Mouse (Mus musculus) cerebellum, postnatal 4 days (tissue): ENCODE data around the gene Adgrv1.

Source experiments
- DNase-seq, 2 experiments: peaks; one replicate each; pipeline ENCODE4 v3.0.0; 2022; ENCODE audit warnings: low spot score in 2 of 2, mixed read lengths in 1 of 2

Gene Adgrv1

DNA sequence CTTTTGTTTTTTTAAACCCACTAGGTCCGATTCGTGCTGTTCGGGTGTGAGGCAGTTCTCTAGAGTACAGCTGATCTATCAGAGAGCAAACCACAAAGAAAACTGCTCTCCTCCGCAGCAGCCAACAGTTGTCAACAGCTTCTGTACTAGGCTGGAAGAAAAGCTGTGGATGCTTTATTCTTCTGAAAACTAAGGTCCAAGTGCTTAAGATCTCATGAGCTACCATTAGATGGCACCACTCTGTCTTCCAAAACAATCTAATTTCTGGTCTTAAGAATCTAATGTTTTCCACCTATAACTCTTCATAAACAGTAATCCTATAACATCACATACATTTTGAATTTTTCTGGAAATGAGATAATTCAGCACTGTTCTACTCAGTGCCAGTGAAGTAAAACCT, 22.6 kb downstream of the Adgrv1 start:
- DNase-seq, result no peak

DNA sequence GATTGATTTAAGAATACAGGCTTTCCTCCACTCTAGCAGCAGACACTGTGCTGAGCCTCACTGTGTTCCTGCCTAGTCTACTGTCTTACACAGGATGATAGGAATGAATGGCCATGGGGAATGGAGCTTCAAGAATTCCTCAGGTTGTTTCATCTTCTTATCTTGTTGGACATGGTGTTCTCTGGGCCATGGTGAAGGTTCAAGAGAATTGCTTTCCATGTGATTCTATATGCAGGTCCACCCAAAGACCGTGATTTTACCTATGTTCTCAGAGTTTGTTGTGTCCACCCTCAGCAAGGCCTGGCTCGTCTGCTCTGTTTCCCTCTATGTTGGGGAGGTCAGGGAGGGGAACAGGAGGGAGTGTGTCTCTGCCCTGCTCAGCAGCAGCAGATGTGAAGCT, 26.0 kb downstream of the Adgrv1 start:
- no peak for DNase-seq

DNA sequence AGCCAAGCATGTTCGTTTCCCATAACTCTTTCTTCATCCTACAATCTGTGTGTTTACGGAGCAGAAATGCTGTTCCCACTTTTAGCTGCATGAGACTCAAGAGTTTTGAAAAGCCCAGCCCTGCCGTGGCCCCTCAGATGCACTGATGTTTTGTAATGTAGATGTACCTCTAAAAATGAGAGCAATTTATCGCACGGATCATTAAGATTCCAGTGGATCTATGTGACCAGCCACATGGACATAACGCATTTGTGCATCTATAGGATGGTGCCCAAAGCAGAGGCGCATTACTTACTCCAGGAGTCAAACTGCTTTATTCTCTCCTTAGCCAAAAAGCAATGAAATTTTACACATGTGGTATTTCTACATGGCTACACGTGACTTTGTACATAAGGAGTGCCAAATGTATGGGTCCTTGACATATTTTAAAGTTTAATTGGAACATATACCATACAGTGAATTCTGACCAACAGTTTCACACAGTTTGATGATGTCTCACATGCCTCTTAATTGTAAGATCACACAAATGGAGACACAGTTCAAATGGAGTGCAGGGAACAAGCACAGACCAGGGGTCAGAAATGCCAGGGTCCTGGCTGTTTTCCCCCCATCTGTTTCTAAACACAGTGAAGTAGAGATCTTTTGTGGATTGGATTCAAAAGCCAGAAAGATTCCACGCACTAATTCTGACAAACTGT, 35.9 kb downstream of the Adgrv1 start:
- DNase-seq, result no peak

DNA sequence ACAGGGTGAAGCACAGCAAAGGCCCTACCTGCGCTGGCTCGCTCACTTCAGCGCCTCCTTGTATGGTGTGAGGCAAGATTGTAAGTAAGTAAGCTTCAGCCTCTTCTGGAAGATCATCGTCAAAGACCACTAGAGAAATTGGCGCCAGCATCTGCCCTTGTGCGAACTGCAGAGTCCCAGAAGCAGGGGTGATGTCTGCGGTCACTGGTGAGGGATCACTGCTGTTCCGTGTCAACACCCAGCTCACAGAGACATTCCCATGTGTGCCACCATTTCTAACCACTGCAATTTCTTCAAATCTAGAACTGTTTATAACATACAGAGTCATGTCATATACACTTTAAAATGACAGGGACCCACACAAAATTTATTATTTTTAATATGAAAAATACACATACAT, 54.3 kb downstream of the Adgrv1 start:
- no peak for DNase-seq

DNA sequence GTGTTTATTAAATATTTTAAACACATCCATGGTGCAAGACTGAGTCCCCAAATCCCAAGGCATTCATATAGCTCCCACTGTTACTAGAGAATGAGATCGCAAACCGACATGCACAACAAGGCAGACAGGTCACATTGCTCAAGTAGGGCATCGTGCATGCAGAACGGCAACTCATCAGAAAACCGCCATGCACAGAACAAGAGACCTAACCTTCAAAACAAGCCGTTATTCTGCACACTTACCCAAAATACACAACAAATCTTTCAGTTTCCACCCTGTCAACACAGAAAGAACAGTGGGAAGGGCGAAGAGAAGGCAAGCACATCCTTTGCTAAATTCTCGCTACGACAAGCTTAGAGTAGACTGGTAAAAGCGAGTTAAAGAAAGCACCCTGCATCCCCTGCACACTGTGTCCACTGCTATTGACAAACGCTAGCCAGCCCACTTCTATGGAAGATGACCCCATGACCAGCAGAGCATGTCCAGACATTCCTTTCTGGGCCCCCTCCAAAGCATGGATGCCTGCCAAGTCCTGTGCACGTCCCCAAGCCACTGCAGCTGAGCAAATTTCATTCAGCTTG, 62.6 kb downstream of the Adgrv1 start:
- DNase-seq, result peak; percentile 28 to 51

DNA sequence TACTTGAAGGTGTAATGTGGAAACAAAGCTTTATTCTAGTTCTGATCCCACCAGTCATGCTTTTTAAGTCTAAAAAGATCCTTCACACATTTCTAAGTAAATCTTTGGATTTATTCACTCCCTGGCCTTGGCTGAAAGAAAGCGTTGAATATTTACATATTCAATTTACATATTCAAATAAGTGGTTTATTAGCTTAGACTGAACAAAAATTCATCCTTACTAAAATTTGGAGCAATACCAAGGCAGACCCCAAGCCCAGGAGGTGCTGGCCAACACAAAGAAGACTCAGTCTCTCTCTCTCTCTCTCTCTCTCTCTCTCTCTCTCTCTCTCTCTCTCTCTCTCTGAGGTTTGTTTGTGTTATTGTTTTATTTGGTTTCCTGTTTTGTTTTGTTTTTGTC, 82.9 kb downstream of the Adgrv1 start:
- no peak for DNase-seq

DNA sequence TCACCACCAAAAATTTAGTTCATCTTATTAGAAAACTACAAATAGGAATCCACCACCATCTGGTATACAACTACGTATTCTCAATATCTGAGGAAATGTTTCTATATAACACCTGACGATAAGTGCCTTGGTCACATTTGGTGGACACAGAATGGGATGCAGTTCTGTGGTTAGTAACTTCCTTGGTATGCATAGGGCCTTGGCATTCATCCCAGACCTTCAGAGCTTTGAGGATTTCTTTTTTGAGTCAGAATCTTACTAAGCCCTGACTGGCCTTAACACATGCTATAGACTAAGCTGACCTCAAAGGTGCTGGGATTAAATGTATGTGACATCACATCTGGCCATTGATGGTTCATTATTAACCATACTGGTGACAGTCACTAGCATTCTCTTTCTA, 98.0 kb downstream of the Adgrv1 start:
- DNase-seq, result no peak

DNA sequence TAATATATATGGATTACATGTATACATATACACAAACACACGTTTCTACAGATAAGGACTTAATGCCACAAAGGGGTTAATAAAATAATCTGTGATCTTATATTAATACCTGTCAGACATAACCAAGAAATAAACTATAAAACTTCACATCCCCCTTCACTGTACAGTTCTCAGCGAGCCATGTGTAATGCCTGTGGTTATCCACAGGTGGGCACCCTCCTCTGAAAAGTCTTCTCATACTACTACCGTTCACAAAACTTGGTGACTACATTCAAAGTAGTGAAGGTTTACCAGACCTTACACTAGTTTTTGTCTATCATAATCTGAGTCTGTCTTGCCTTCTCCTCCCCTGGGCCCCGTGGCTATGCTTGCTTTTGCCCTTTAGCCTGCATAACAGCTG, 106.3 kb downstream of the Adgrv1 start:
- DNase-seq, result no peak

DNA sequence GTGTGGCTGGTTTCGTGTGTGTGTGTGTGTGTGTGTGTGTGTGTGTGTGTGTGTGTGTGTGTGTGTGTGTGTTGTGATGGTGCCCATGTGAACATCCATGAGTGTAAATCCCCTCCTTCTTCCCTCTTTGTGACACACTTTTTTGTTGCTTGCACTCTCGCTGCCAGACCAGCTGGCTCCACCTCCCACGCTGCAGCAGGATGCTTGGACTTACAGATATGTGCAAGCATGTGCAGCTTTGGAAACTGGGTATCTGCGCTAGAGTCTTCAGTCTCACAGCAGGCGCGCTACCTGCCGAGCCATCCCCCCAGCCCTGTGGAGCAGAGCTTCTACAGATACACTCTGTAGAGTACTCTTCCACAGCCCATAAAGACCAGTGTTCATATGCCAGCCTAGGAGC, 122.8 kb downstream of the Adgrv1 start:
- no peak for DNase-seq

DNA sequence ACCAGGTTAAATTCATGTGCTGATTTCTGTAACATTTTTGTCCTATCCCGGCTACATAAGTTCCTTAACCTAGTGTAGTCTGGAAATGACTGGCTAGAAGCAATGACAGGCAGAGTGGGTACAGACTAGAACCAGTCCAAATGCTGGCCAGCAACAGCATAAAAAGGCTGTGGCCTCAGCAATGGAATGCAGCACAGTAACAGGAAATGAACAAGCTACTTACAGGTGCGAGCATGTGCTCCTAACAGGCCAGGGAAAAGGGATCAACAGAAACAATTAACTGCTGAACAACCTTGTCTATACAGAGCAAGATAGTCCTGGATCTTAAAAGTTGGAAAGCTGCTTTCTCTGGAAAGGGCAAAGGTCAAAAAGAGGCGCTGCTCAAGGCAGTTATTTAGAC, 135.9 kb downstream of the Adgrv1 start:
- no peak for DNase-seq

DNA sequence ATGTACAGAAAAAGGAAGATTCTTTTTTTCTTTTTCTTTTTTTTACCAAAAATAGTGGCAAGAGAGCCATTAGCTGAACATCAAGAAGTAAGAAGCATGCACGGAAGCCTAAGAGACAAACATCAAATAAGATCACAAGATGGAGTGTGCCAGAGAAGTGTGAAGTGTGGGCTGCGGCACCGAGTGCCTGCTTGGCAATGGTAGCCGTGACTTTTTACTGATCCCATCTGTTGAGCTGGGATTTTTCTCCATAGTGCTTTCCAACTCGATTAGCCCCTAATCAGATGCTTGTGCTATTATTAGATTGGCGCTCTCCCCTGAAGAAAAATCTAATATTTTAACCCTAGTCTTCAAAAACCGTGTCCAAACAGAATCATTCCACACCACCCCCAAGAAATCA, 141.0 kb downstream of the Adgrv1 start:
- DNase-seq, result no peak

DNA sequence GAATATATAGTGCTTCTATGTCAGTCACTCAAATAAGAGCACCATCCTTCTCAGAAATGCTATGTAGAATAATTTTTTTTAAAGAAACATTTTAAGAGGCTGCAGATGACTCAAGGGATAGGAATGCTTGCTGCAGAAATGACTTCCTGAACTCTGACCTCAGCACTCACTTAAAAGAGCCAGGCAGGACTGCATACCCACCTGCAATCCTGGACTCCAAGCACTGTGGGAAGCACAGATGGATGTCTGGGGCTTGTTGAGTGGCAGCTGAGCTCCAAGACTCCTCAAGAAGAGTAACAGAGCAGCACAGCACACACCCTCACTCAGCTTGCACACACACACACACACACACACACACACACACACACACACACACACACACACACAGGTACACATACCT, 146.0 kb downstream of the Adgrv1 start:
- no peak for DNase-seq

DNA sequence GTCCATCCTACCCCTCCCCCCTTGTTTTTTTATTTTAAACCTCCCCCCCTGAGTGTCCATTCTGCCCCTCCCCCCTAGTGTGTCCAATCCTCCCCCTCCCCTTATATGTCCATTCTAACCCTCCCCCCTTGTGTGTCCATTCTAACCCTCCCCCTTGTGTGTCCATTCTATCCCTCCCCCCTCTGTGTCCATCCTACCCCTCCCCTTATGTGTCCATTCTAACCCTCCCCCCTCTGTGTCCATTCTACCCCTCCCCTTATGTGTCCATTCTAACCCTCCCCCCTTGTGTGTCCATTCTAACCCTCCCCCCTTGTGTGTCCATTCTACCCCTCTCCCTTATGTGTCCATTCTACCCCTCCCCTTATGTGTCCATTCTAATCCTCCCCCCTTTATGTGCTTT, 159.2 kb downstream of the Adgrv1 start:
- no peak for DNase-seq

DNA sequence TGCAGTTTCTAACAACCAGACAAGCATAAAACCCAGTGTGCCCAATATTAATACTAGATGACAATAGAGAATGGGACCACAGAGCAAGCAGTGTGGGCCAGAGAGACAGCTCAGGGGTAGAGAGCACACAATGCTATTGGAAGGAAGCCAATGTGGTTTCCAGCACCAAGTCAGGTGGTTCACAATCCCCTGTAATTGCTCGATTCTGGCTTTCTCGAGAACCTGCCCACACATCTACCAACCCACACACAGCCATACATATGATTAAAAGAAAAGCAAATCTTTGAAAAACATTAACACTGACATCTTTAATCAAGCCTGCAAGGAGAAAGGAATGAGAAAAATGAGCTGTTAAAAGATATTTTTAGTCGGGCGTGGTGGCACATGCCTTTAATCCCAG, 166.3 kb downstream of the Adgrv1 start:
- DNase-seq, result no peak

DNA sequence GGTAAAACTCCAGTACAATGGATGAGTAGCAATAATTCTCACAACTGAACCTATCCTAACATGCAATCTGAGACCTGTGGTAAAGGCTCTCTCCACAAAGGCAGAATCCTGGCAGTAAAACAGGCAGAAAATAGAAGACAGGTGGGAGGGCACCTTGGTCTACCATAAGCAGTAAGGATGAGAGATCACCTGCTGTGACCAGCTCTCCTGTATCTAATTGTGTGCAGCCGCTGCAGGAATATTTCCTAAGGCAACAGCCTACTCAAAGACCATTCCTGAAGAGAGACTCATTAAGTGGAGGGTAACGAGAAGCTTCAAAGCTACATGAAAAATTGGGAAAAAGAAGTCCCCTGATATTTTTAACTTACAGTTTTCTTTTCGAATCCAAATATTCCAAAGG, 167.2 kb downstream of the Adgrv1 start:
- no peak for DNase-seq

DNA sequence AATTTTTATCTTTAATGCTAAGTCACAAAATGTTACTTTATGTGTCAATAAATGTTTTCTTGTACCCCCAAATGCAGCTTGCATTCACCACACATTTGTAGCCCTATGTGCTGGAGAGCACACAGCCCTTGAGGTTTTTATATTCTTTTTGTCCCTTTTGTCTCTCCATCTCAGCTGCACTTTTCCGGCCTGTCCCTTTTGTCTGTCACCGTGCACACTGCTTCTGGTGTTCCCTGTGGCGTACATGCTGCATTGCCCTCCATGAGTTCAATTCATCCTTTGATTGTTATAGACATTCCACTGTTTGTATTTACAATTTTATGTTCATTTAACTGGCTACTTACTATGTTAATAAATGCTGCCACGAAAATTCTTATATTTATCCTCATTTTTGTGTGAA, 183.3 kb downstream of the Adgrv1 start:
- DNase-seq, result no peak

DNA sequence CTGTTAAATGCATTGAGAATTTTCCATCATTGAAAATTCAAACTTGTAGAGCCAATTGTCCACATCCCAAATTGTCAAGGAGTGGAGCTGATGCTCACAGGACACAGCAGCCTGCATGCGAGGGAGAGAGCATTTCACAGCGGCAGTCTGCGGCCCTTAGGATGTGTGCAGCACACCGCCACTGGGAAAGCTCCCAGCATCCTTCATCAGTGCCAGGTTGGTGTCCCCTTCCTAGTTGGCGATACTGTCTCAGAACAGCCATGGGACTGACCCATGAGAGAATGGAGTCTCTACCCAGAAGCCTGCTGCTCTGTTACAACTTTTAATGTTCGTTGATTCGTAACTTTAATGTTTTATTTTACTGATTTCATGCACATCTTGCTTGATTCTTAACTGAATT, 183.8 kb downstream of the Adgrv1 start:
- DNase-seq, result no peak

DNA sequence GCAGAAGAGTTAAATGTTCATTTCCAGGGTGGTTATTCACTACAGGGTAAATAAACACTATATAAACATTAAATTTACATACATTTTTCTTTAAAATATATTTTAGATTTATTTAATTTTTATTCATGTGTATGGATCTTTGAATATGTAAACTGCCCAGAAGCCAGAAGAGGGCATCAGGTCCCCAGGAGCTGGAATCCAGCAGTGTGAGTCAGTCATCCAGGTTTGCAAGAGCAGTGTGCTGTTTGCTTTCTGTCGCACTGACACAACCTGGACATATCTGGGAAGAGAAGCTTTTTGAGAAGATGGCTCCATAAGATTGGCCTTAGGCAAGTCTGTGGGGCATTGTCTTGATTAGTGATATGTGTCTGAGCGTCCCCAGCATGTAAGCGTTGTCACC, 191.5 kb downstream of the Adgrv1 start:
- DNase-seq, result no peak

DNA sequence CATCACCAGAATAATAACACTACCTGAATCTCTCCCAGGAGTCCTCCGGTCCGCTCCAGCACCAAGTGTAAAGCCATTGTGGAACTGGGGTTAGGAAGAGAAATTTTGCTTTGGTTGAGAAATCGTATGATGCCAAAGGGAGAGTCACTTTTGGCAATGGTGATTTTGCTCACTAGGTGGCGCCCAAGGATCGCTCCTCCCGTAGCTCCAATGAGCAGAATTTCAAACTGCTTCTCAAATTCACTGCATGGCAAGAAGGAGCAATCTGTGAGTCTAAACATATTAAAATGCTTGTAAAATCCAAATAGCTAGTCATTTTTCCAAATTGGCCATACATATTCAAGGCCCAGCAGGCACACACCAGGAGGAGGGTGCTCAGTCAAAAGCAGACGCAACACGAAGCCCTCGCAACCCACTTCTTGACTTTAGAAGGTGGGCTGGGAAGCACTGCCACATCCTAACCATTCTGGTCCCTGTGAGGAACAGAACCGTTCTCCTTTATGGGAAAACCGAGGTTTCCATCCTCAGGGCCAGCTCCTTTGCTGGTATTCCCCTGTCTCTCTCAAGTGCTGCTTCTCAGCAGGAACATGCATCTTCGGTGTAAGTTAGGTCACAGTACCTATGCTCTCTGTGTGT, 193.4 kb downstream of the Adgrv1 start:
- DNase-seq, result peak; percentile 76 to 86

DNA sequence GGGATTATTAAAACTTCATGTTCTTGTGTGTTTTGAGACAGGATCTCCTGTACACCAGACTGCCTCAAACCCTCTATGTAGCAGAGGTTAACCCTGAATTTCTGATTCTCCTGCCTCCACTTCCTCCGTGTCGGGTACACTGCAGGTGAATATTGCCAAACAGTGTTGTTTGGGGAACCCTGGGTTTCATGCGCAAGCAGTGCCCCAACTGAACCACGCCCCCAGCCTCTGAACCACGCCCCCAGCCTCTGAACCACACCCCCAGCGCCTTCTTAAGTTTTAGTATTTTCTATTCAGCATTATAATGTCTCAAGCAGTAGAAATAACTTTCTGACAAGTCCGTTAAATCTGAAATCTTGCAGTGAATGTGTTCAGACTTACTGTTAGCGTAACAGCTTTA, 195.9 kb downstream of the Adgrv1 start:
- DNase-seq, result no peak

DNA sequence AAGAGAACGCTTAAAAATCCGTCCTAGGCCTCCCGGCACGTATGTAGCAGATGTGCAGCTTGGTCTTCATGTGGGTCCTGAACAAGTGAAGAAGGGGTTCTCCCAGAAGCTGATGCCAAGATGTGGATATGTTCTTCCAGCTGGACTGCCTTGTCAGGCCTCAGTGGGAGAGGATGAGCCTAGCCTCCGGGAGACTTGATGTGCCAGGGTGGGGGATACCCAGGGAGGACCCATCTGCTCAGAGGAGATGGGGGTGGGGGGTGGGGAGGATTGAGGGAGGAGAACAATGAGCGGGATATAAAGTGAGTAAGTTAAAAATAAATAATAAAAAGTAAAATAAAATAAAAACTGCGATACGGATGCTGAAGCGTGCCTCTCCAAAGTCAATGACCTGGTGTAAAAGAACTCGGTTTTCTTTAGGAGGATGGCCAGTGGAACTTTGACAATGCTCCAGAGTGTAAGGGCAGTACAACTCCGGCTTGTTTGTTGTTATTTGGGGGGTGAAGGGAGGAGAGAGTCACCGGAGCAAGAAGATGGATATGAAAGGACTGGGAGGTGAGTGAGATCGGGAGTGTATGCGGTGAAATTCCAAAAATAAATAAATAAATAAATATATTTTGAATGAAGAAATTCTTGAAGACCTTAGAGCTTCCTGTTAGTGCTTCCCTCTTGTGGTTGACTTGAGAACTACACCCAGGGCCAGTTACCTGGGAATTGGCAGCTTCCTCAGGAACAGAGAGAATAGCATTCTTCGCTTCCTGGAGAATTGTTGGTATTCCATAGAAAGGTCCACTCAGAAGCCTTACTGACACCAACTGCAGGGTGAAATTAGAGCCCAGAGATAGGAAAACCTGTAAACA, 205.8 kb downstream of the Adgrv1 start:
- DNase-seq, result peak in 1 of 2 experiments; percentile 66

DNA sequence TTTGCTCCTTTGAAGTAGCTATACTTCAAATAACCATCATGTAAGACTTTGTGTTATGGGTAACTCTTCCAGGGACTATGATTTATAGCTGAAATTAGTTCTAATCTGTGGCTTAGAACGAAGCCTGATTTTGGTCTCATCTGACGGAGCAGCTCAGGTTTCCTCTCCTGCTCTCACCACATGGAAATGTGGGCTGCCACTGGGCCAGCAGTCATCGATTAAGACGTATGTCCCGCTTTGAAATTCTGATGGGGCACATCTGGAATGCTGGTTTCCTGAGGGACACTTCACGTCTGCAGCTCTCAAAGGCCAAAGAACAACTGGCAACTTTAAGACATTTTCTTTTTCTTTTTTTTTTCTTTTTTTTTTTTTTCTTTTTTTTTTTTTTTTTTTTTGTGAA, 207.8 kb downstream of the Adgrv1 start:
- DNase-seq, result no peak

DNA sequence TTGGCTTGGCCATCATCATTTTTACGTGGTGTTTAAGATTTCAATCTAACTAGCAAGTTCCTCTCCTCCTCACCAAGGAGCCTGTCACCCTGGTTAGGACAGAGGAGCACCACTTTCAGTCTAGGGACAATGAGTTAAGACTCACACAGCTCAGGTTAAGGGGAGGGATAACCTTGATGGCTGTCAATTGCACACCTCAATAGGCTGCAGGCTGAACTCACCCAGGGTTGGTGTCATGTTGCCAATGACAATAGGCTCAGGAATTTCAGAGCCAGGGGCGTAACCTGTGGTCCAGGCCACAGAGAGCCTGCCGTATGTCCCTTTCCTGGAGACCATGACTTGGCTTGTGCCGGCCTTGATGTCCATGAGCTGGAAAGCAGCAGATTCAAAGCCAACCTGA, 209.0 kb downstream of the Adgrv1 start:
- DNase-seq, result no peak
